Mouse (Mus musculus) naive thymus-derived CD4-positive, alpha-beta T cell, adult 2 months (primary cell): ENCODE measurements around the gene Rims4.

Source experiments
- DNase-seq: peaks from one replicate; pipeline ENCODE4 v3.0.0-alpha.2; 2011; ENCODE audit warnings: low read depth

The Rims4 gene

GRCm38 (mm10) chr2:163909604-163910003 is 8.9 kb downstream of the Rims4 start:
- no peak for DNase-seq

- no peak for DNase-seq
Measured at GRCm38 (mm10) chr2:163907131-163907530, 11.4 kb downstream of the Rims4 start.

- no peak for DNase-seq
Measured at GRCm38 (mm10) chr2:163904323-163904722, 14.2 kb downstream of the Rims4 start.

- no peak for DNase-seq
Measured at GRCm38 (mm10) chr2:163903461-163903860, 15.0 kb downstream of the Rims4 start.

- no peak for DNase-seq
Measured at GRCm38 (mm10) chr2:163902448-163902847, 16.0 kb downstream of the Rims4 start.

GRCm38 (mm10) chr2:163901043-163901442 is 17.4 kb downstream of the Rims4 start:
- DNase-seq = no peak

- DNase-seq = no peak
Measured at GRCm38 (mm10) chr2:163899910-163900411, 18.5 kb downstream of the Rims4 start.

GRCm38 (mm10) chr2:163897988-163898535 is 20.4 kb downstream of the Rims4 start:
- no peak for DNase-seq

- DNase-seq = no peak
Measured at GRCm38 (mm10) chr2:163897026-163897425, 21.5 kb downstream of the Rims4 start.

GRCm38 (mm10) chr2:163895156-163895555 is 23.3 kb downstream of the Rims4 start:
- DNase-seq = no peak

GRCm38 (mm10) chr2:163893446-163894370 is 24.8 kb downstream of the Rims4 start:
- DNase-seq = no peak

GRCm38 (mm10) chr2:163891271-163891670 is 27.2 kb downstream of the Rims4 start:
- no peak for DNase-seq

- DNase-seq = no peak
Measured at GRCm38 (mm10) chr2:163890586-163890985, 27.9 kb downstream of the Rims4 start.

GRCm38 (mm10) chr2:163889411-163889810 is 29.1 kb downstream of the Rims4 start:
- no peak for DNase-seq

- DNase-seq = no peak
Measured at GRCm38 (mm10) chr2:163882859-163883652, 35.4 kb downstream of the Rims4 start.

GRCm38 (mm10) chr2:163880891-163881290 is 37.6 kb downstream of the Rims4 start:
- DNase-seq = no peak

GRCm38 (mm10) chr2:163876830-163877498 is 41.5 kb downstream of the Rims4 start:
- DNase-seq = no peak

- no peak for DNase-seq
Measured at GRCm38 (mm10) chr2:163875484-163875883, 43.0 kb downstream of the Rims4 start.

GRCm38 (mm10) chr2:163874877-163875276 is 43.6 kb downstream of the Rims4 start:
- DNase-seq = no peak

GRCm38 (mm10) chr2:163871906-163872305 is 46.6 kb downstream of the Rims4 start:
- DNase-seq = no peak

GRCm38 (mm10) chr2:163871266-163871665 is 47.2 kb downstream of the Rims4 start:
- DNase-seq = no peak

- no peak for DNase-seq
Measured at GRCm38 (mm10) chr2:163869783-163870182, 48.7 kb downstream of the Rims4 start.
